Mouse (Mus musculus) gastrocnemius, postnatal 36 days (tissue): ENCODE measurements around the gene Mylk. TPM values are rescaled to one million over a fixed set of nuclear protein-coding genes. Genes with fewer than 3 reads are reported as not detected.

Experiments
- DNase-seq, 2 experiments: peaks; one replicate each; pipeline ENCODE4 v3.0.0; 2022
- intact Hi-C: fragments of 180-260 bp; cut with DNase I; formaldehyde crosslinking; loops from one replicate; pipeline ENCODE4 v1.15.1; 2025
- total RNA-seq, 2 experiments: library from RNA; stranded (reverse); gene quantifications; 2 replicates each; pipeline ENCODE4 v1.2.3; 2021

Gene Mylk
- total RNA-seq, 2 experiments from 2014 or later, result 18.6 to 24.2 TPM

GRCm38 (mm10) chr16:34839004-34839703 is 94.1 kb downstream of the Mylk start:
- intact Hi-C loops, result no loop called here
- DNase-seq, result no peak

GRCm38 (mm10) chr16:34839704-34840331 is 94.8 kb downstream of the Mylk start:
- DNase-seq, result peak; percentile 31 to 57
- intact Hi-C loops, result no loop called here

GRCm38 (mm10) chr16:34844783-34845182 is 99.8 kb downstream of the Mylk start:
- intact Hi-C loops, result no loop called here
- no peak for DNase-seq

GRCm38 (mm10) chr16:34847638-34848037 is 102.6 kb downstream of the Mylk start:
- no peak for DNase-seq
- intact Hi-C loops, result no loop called here

- intact Hi-C loops, result no loop called here
- DNase-seq, result no peak
Observed at GRCm38 (mm10) chr16:34854066-34854465, 109.1 kb downstream of the Mylk start.

- intact Hi-C loops, result no loop called here
- DNase-seq, result no peak
Observed at GRCm38 (mm10) chr16:34855136-34855535, 110.1 kb downstream of the Mylk start.

GRCm38 (mm10) chr16:34855751-34856150 is 110.7 kb downstream of the Mylk start:
- intact Hi-C loops, result no loop called here
- no peak for DNase-seq

GRCm38 (mm10) chr16:34857631-34858030 is 112.6 kb downstream of the Mylk start:
- intact Hi-C loops, result no loop called here
- no peak for DNase-seq

- DNase-seq, result no peak
- intact Hi-C loops, result no loop called here
Observed at GRCm38 (mm10) chr16:34860761-34861160, 115.8 kb downstream of the Mylk start.

- intact Hi-C loops, result no loop called here
- no peak for DNase-seq
Observed at GRCm38 (mm10) chr16:34861744-34862365, 116.8 kb downstream of the Mylk start.

- DNase-seq, result no peak
- intact Hi-C loops, result no loop called here
Observed at GRCm38 (mm10) chr16:34865373-34865772, 120.4 kb downstream of the Mylk start.

- intact Hi-C loops, result no loop called here
- DNase-seq, result no peak
Observed at GRCm38 (mm10) chr16:34867217-34867616, 122.2 kb downstream of the Mylk start.

- intact Hi-C loops, result no loop called here
- DNase-seq, result no peak
Observed at GRCm38 (mm10) chr16:34880031-34880778, 135.2 kb downstream of the Mylk start.

- intact Hi-C loops, result no loop called here
Observed at GRCm38 (mm10) chr16:34880815-34881214, 135.8 kb downstream of the Mylk start.

GRCm38 (mm10) chr16:34887037-34887436 is 142.0 kb downstream of the Mylk start:
- intact Hi-C loops, result no loop called here

More at GRCm38 (mm10) chr16:34880815-34881214, 135.8 kb downstream of the Mylk start:
- DNase-seq, result no peak

GRCm38 (mm10) chr16:34894016-34894415 is 149.0 kb downstream of the Mylk start:
- no peak for DNase-seq
- intact Hi-C loops, result no loop called here

More at GRCm38 (mm10) chr16:34887037-34887436, 142.0 kb downstream of the Mylk start:
- DNase-seq, result no peak

GRCm38 (mm10) chr16:34895916-34896315 is 150.9 kb downstream of the Mylk start:
- intact Hi-C loops, result no loop called here
- DNase-seq, result no peak

GRCm38 (mm10) chr16:34896996-34897395 is 152.0 kb downstream of the Mylk start:
- no peak for DNase-seq
- intact Hi-C loops, result no loop called here

GRCm38 (mm10) chr16:34898057-34898789 is 153.2 kb downstream of the Mylk start:
- no peak for DNase-seq

GRCm38 (mm10) chr16:34899071-34899808 is 154.2 kb downstream of the Mylk start:
- DNase-seq, result no peak
- intact Hi-C loops, result no loop called here

More at GRCm38 (mm10) chr16:34898057-34898789, 153.2 kb downstream of the Mylk start:
- intact Hi-C loops, result no loop called here
